ENCODE assay signal across 28 mouse cellular contexts in the genomic region with DNA sequence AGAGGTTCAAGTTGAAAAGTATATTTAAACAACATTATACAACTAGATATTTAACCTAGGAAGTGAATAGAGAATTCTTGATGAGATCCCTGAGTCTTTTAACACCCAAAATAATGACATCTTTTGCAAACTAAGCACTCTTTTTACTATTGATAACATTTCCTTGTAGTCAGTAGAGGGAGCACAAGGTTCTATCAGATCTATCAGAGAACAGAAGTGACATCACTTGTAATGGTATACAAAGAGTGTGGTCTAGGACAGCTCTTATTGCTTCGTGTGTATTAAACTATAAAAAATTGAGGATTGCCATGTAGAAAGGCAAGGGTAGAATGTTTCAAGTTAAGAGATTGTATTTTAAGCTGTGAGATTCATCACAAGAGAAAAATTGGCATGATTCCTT.
DNase-seq lines count a peak whose midpoint lies in the region; ATAC-seq and TF ChIP-seq lines count a peak whose summit lies in the region.
"Had no signal": no experiment of that assay in that cellular context is flagged by ENCODE, and none has a peak within 500 bp of the region (broad histone marks: within the 10 kb centered on the region; RNA-seq: fewer than 3 reads in every experiment).

No protein-coding gene starts in this region.

- H3K9ac ChIP-seq in forebrain, embryonic 14.5 days (ENCODE audit: low read length), result no peak overlapping the region
- H3K9ac ChIP-seq in hindbrain, postnatal 0 days (replicated peaks; ENCODE audit: low read length), result no peak overlapping the region
- no peak overlapping the region for H3K9ac ChIP-seq in hindbrain, embryonic 13.5 days
- no peak overlapping the region for H3K9ac ChIP-seq in lung, embryonic 14.5 days
- H3K9ac ChIP-seq: heart, embryonic 15.5 days; hindbrain, embryonic 14.5 days; limb, embryonic 15.5 days; liver, embryonic 15.5 days; midbrain, embryonic 12.5 days; neural tube, embryonic 13.5 days had no signal

- H3K27me3 ChIP-seq in forebrain, embryonic 14.5 days (replicated peaks; ENCODE audit: control insufficient read depth, insufficient read depth, low read length), result no peaks in the 10 kb centered on the region
- H3K27me3 ChIP-seq in forebrain, embryonic 10.5 days (ENCODE audit: poor library complexity, severe bottlenecking), result no peaks in the 10 kb centered on the region
- H3K27me3 ChIP-seq in hindbrain, postnatal 0 days (ENCODE audit: insufficient read depth, low read length), result no peaks in the 10 kb centered on the region
- no peaks in the 10 kb centered on the region for H3K27me3 ChIP-seq in hindbrain, embryonic 13.5 days
- no peaks in the 10 kb centered on the region for H3K27me3 ChIP-seq in lung, embryonic 14.5 days (ENCODE audit: insufficient read depth, low read length)
- H3K27me3 ChIP-seq: heart, embryonic 15.5 days; limb, embryonic 15.5 days; liver, embryonic 15.5 days; midbrain, embryonic 12.5 days; neural tube, embryonic 13.5 days; Patski had no signal

- DNase-seq in forebrain, embryonic 14.5 days (ENCODE audit: low spot score), result peak; percentile 23
- no peak for DNase-seq in forebrain, embryonic 10.5 days (ENCODE audit: extremely low spot score, low spot score)
- DNase-seq in hindbrain, postnatal 0 days (ENCODE audit: low spot score), result peak; percentile 29
- no peak for DNase-seq in lung, embryonic 14.5 days
- DNase-seq in lung, adult 18-20 months, result no peak
- DNase-seq in thymus, postnatal 25 days, result no peak
- DNase-seq: adrenal gland, postnatal 36 days; cerebellum, postnatal 10 days; gastrocnemius, postnatal 36 days; heart, postnatal 36 days; kidney, adult 9 months; kidney, postnatal 36 days; layer of hippocampus, adult 9-11 months; left cerebral cortex, postnatal 4 days; lung, postnatal 14 days; right cerebral cortex, adult 18-20 months; right cerebral cortex, postnatal 4 days; thymus, postnatal 36 days had no signal

- no peaks in the 10 kb centered on the region for H3K9me3 ChIP-seq in forebrain, embryonic 14.5 days (replicated peaks; ENCODE audit: control insufficient read depth, low read length)
- no peaks in the 10 kb centered on the region for H3K9me3 ChIP-seq in forebrain, embryonic 10.5 days
- no peaks in the 10 kb centered on the region for H3K9me3 ChIP-seq in hindbrain, postnatal 0 days (ENCODE audit: low read length)
- H3K9me3 ChIP-seq in hindbrain, embryonic 13.5 days, result no peaks in the 10 kb centered on the region
- no peaks in the 10 kb centered on the region for H3K9me3 ChIP-seq in lung, embryonic 14.5 days (ENCODE audit: low read depth, low read length)
- H3K9me3 ChIP-seq: embryonic facial prominence, embryonic 10.5 days; heart, embryonic 15.5 days; limb, embryonic 15.5 days; liver, embryonic 15.5 days; midbrain, embryonic 12.5 days; neural tube, embryonic 13.5 days had no signal

- WGBS in forebrain, embryonic 14.5 days, result 77% methylated on average over 1 of the region's 1 CpGs
- WGBS in forebrain, embryonic 10.5 days, result 84% methylated on average over 1 of the region's 1 CpGs
- 71% methylated on average over 1 of the region's 1 CpGs for WGBS in hindbrain, postnatal 0 days
- WGBS in hindbrain, embryonic 13.5 days, result 80% methylated on average over 1 of the region's 1 CpGs
- 52% methylated on average over 1 of the region's 1 CpGs for WGBS in lung, embryonic 14.5 days

- H3K27ac ChIP-seq in forebrain, embryonic 14.5 days (ENCODE audit: low read depth, low read length), result no peak overlapping the region
- no peak overlapping the region for H3K27ac ChIP-seq in forebrain, embryonic 10.5 days
- no peak overlapping the region for H3K27ac ChIP-seq in hindbrain, postnatal 0 days
- H3K27ac ChIP-seq in hindbrain, embryonic 13.5 days, result no peak overlapping the region
- no peak overlapping the region for H3K27ac ChIP-seq in lung, embryonic 14.5 days (ENCODE audit: low read depth)
- H3K27ac ChIP-seq: embryonic facial prominence, embryonic 10.5 days; heart, embryonic 15.5 days; hindbrain, embryonic 14.5 days; limb, embryonic 15.5 days; liver, embryonic 15.5 days; midbrain, embryonic 12.5 days; neural tube, embryonic 13.5 days had no signal

- H3K36me3 ChIP-seq in forebrain, embryonic 14.5 days (ENCODE audit: control insufficient read depth, insufficient read depth, low read length), result no peaks in the 10 kb centered on the region
- H3K36me3 ChIP-seq in forebrain, embryonic 10.5 days (replicated peaks), result no peaks in the 10 kb centered on the region
- H3K36me3 ChIP-seq in hindbrain, postnatal 0 days (ENCODE audit: insufficient read depth, low read length), result no peaks in the 10 kb centered on the region
- no peaks in the 10 kb centered on the region for H3K36me3 ChIP-seq in hindbrain, embryonic 13.5 days
- no peaks in the 10 kb centered on the region for H3K36me3 ChIP-seq in lung, embryonic 14.5 days (ENCODE audit: insufficient read depth)
- H3K36me3 ChIP-seq: embryonic facial prominence, embryonic 10.5 days; heart, embryonic 15.5 days; limb, embryonic 15.5 days; liver, embryonic 15.5 days; midbrain, embryonic 12.5 days; neural tube, embryonic 13.5 days had no signal

- no peak overlapping the region for H3K4me2 ChIP-seq in forebrain, embryonic 14.5 days (ENCODE audit: low read length)
- no peak overlapping the region for H3K4me2 ChIP-seq in hindbrain, postnatal 0 days (ENCODE audit: low read depth, low read length)
- no peak overlapping the region for H3K4me2 ChIP-seq in hindbrain, embryonic 13.5 days
- no peak overlapping the region for H3K4me2 ChIP-seq in lung, embryonic 14.5 days
- H3K4me2 ChIP-seq: heart, embryonic 15.5 days; hindbrain, embryonic 14.5 days; limb, embryonic 15.5 days; liver, embryonic 15.5 days; midbrain, embryonic 12.5 days; neural tube, embryonic 13.5 days had no signal

- TF ChIP-seq CTCF in hindbrain, postnatal 0 days (IDR thresholded peaks at IDR 0.05; ENCODE audit: low read depth), result peak; percentile 34
- TF ChIP-seq CTCF in lung, embryonic 14.5 days (IDR thresholded peaks at IDR 0.05; ENCODE audit: low read depth), result 0 out of 2 replicates have a peak, but pooled peaks have one; percentile 9

- ATAC-seq in forebrain, embryonic 14.5 days, result no peak
- no peak for ATAC-seq in hindbrain, postnatal 0 days
- ATAC-seq in hindbrain, embryonic 13.5 days (ENCODE audit: low FRiP score), result no peak
- ATAC-seq in lung, embryonic 14.5 days (ENCODE audit: insufficient read depth), result no peak
- ATAC-seq: CD4-positive, CD25-positive, alpha-beta regulatory T cell, adult 4 months; Patski had no signal

- H3K4me3 ChIP-seq in forebrain, embryonic 14.5 days (ENCODE audit: low read depth, low read length), result no peak overlapping the region
- no peak overlapping the region for H3K4me3 ChIP-seq in forebrain, embryonic 10.5 days
- H3K4me3 ChIP-seq in hindbrain, postnatal 0 days (ENCODE audit: low read length), result no peak overlapping the region
- H3K4me3 ChIP-seq in hindbrain, embryonic 13.5 days, result no peak overlapping the region
- H3K4me3 ChIP-seq in lung, embryonic 14.5 days (ENCODE audit: low read depth, low read length), result no peak overlapping the region
- H3K4me3 ChIP-seq: embryonic facial prominence, embryonic 10.5 days; heart, embryonic 15.5 days; limb, embryonic 15.5 days; liver, embryonic 15.5 days; midbrain, embryonic 12.5 days; neural tube, embryonic 13.5 days had no signal

- H3K4me1 ChIP-seq in forebrain, embryonic 14.5 days (ENCODE audit: control insufficient read depth, insufficient read depth, low read length), result no peaks in the 10 kb centered on the region
- peaks cover 4% of the 10 kb centered on the region for H3K4me1 ChIP-seq in forebrain, embryonic 10.5 days
- no peaks in the 10 kb centered on the region for H3K4me1 ChIP-seq in hindbrain, postnatal 0 days (ENCODE audit: insufficient read depth, low read length)
- no peaks in the 10 kb centered on the region for H3K4me1 ChIP-seq in hindbrain, embryonic 13.5 days (replicated peaks)
- no peaks in the 10 kb centered on the region for H3K4me1 ChIP-seq in lung, embryonic 14.5 days (ENCODE audit: insufficient read depth)
- H3K4me1 ChIP-seq: heart, embryonic 15.5 days; limb, embryonic 15.5 days; liver, embryonic 15.5 days; midbrain, embryonic 12.5 days; neural tube, embryonic 13.5 days had no signal

Comparison
In these comparisons a context has a peak if more than half of its experiments do, and no peak if none do; other contexts are left out.
1. DNase-seq: peak in forebrain, embryonic 14.5 days (single experiment) and hindbrain, postnatal 0 days (single experiment); none in forebrain, embryonic 10.5 days (single experiment), lung, embryonic 14.5 days (single experiment), lung, adult 18-20 months (0 of 2) and thymus, postnatal 25 days (single experiment).